Mouse (Mus musculus) gastrocnemius, adult 18-20 months (tissue): Measurements from ENCODE around the gene Smco1. TPM values are rescaled to one million over a fixed set of nuclear protein-coding genes. Genes with fewer than 3 reads are reported as not detected.

Experiments
- DNase-seq: peaks from one replicate; pipeline ENCODE4 v3.0.0; 2021; ENCODE audit warnings: low spot score
- microRNA-seq: library from miRNA; unstranded; fragments of <30 nt; microRNA quantifications from one replicate; pipeline ENCODE4 v1.2.0, GENCODE M21; 2021
- total RNA-seq, 2 experiments: library from RNA; stranded (reverse); gene quantifications; 2 replicates each; pipeline ENCODE4 v1.2.3; 2021

Gene Smco1
- total RNA-seq, 2 experiments from 2014 or later, result 58.3 to 81.5 TPM

DNA sequence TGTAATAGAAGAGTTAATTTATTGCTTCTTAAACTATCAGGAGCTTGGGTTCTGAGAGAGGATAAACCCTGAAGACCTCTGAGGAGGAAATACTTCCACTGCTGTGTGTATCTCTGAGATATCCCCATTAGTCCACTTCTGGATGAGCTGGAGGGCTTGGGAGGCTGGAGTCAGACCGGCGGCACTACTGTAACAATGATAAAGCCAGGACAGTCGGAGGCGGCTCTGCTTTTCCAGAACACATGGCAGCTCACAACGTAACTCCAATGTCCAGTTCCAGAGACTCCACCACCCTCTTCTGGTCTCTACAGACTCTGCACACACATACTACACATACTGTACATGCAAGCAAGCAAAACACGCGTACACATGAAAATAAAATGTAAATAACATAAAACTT is 32.6 kb downstream of the Smco1 start:
- no peak for DNase-seq

DNA sequence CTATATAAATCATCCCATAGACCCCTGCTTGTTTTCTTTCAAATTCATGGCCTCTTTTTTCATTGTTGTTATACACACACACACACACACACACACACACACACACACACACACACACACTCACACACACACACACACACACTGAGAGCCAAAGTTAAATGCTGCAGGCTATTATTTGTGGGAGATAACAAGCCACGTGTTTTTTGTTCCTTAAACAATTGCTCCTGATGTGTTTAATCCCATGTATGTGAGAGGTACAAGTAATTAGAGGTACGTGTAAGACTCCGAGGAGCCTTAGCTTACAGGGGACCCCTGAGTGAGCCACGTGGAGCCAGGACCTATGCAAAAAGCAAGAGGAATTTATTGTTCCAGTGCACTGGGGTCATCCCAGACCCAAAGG is 40.7 kb downstream of the Smco1 start:
- DNase-seq, result no peak

DNA sequence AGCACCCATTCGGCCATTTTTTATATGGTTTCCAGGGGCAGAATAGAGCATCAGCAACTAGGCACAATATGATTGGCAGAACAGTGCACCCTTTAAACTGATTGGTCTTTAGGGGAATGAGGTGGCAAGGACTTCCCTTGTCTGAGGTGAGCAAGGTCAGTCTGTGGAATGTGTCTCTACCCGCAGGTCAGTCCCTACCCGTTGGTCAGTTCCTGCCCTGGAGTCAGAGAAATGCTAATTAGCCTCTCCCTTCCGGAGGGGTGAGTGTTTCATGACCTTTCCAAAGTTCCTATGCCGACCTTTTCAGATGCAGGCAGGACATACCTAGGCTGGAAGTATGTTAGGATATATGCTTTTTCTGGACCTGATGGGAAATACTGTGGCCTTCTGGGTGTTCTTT is 41.1 kb downstream of the Smco1 start:
- no peak for DNase-seq

DNA sequence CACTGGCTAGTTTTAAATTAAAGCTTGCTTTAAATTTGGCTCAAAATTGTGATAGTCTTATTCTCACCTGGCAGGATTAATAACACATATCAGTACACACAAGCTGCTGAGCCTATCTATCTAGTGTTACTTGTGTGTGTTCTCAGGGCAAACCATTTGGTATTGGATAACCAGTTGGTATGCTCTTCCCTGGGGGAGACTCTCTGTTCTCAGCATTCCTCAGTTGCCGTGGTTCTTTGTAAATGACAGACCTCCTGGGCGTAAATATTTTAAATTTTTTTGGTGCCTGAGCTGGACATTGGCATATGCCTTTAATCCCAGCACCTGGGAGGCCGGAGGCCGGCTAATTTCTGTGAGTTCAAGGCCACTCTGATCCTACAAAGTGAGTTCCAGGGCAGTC is 41.6 kb downstream of the Smco1 start:
- no peak for DNase-seq

DNA sequence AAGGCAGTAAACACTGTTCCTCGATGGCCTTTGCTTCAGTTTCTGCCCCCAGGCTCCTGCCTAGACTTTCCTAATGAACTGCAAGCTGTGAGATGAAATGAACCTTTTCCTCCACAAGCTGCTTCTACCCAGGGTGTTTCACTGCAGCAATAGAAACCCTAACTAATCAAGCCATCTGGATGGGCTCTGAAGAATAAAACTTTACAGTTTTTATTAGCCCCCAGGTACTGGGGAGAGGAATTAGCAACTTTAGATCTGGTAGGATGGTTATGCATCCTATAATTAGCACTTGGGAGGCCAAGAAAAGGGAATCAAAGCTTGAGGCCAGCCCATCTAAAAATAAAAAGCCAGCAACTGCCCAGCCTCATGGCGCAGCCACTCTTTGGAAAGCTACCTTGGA is 45.3 kb downstream of the Smco1 start:
- DNase-seq, result no peak

DNA sequence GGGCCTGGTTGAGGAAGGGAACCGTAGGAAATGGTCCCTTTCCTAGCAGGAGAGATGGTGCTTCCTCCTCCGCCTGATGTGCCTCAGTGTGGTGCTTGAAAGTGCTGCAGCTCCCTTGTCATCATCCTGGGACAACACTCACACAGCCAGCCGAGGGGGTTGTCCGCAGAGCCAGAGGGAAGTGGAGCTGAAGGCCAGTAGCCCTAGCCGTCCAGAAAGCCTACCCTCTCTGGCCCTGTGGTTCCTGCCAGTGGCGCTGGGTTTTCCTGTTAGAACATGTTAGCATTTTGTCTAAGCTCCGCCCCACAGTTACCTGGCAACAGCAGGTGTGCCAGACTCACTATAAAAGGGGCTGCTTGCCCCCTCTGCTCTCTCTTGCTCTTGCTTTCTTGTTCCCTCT is 52.7 kb downstream of the Smco1 start:
- no peak for DNase-seq

Small RNA genes within 50 kb of the gene (microRNA-seq; reads per million reads assigned to microRNA genes)
- gene Mir1946a, result not detected

Other genes with a start within 250 kb of the Smco1 start
- gene Pak2, start 192.1 kb upstream of the Smco1 start, total RNA-seq, result 10 to 100 TPM; 12.3 to 15.7 TPM
- gene Pigx, start 171.7 kb upstream of the Smco1 start, total RNA-seq, result 10 to 100 TPM; 10.5 to 12.7 TPM
- 10 to 100 TPM in 1 of 2 experiments, 1 to 10 TPM in 1; 9.3 to 10.9 TPM for gene Cep19, start 171.7 kb upstream of the Smco1 start, total RNA-seq
- 1 to 10 TPM; 1.3 to 2.1 TPM for gene Nrros, start 105.9 kb upstream of the Smco1 start, total RNA-seq
- not detected for gene Bex6, start 91.6 kb upstream of the Smco1 start, total RNA-seq
- gene Fbxo45, start 24.3 kb upstream of the Smco1 start, total RNA-seq, result 10 to 100 TPM; 16.1 to 16.7 TPM
- gene Wdr53, start 24.2 kb upstream of the Smco1 start, total RNA-seq, result 1 to 10 TPM; 5.2 to 7.4 TPM
- gene Rnf168, start 6.0 kb downstream of the Smco1 start, total RNA-seq, result 1 to 10 TPM; 8.7 to 8.9 TPM
- 10 to 100 TPM; 13.0 to 15.3 TPM for gene Ubxn7, start 60.8 kb downstream of the Smco1 start, total RNA-seq
- not detected for gene Tm4sf19, start 129.0 kb downstream of the Smco1 start, total RNA-seq
- 1 to 10 TPM; 5.2 to 5.5 TPM for gene Tctex1d2, start 148.2 kb downstream of the Smco1 start, total RNA-seq
- gene Pcyt1a, start 159.5 kb downstream of the Smco1 start, total RNA-seq, result 100 to 1,000 TPM; 124 to 125 TPM
- gene Slc51a, start 216.4 kb downstream of the Smco1 start, total RNA-seq, result not detected
- not detected for gene Zdhhc19, start 224.8 kb downstream of the Smco1 start, total RNA-seq